Mouse (Mus musculus): ENCODE data around the gene Abcb8. TPM values are rescaled to one million over a fixed set of nuclear protein-coding genes. Genes with fewer than 3 reads are reported as not detected.

Gene Abcb8
- polyA plus RNA-seq, 2 experiments from 2014 or later = 16.1 to 44.6 TPM

- ATAC-seq = no peak
Measured at GRCm38 (mm10) chr5:24369767-24370166, 23.7 kb upstream of the Abcb8 start.

- ATAC-seq = no peak
Measured at GRCm38 (mm10) chr5:24373807-24374206, 19.7 kb upstream of the Abcb8 start.

- no peak for ATAC-seq
Measured at GRCm38 (mm10) chr5:24374216-24374615, 19.2 kb upstream of the Abcb8 start.

- ATAC-seq = no peak
Measured at GRCm38 (mm10) chr5:24374666-24375328, 18.7 kb upstream of the Abcb8 start.

GRCm38 (mm10) chr5:24378700-24379099, 14.8 kb upstream of the Abcb8 start:
- no peak for ATAC-seq

GRCm38 (mm10) chr5:24379501-24379900, 14.0 kb upstream of the Abcb8 start:
- no peak for ATAC-seq

- ATAC-seq = no peak
Measured at GRCm38 (mm10) chr5:24380499-24380898, 13.0 kb upstream of the Abcb8 start.

GRCm38 (mm10) chr5:24381486-24381885, 12.0 kb upstream of the Abcb8 start:
- no peak for ATAC-seq

- ATAC-seq = no peak
Measured at GRCm38 (mm10) chr5:24381988-24382387, 11.5 kb upstream of the Abcb8 start.

DNA sequence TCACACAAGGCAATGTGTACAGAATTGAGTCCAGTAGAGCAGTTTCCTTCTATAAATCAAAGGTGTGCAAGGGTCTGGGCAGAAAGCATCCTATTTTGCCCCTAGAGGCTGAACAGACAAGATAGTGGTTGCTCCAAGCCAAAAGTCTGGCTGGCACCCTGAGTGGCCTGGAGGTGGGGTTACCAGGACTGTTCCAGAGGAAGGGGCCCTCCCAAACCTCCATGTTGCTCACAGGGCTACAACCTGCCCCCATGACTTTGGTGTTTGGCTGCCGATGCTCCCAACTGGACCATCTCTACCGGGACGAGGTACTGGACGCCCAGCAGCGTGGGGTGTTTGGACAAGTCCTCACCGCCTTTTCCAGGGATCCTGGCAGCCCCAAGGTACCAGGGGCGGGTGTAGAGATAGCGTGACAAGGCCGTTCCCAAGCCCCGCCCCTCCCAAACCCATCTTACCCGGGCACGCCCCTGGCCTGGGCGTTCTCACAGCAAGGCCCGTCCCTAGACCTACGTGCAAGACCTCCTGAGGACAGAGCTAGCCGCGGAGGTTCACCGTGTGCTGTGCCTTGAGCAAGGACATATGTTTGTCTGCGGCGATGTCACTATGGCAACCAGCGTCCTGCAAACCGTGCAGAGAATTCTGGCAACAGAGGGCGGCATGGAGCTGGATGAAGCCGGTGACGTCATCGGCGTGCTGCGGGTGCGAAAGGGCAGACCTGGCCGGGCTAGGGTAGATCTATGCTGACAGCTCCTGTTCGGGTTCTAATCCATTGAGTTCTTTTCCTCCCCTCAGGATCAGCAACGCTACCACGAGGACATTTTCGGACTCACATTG, 10.2 kb upstream of the Abcb8 start:
- peak; percentile 85 for ATAC-seq

- peak; percentile 43 for ATAC-seq
Measured at GRCm38 (mm10) chr5:24384407-24384806, 9.1 kb upstream of the Abcb8 start.

GRCm38 (mm10) chr5:24385374-24385773, 8.1 kb upstream of the Abcb8 start:
- ATAC-seq = no peak

- no peak for ATAC-seq
Measured at GRCm38 (mm10) chr5:24385887-24386550, 7.4 kb upstream of the Abcb8 start.

GRCm38 (mm10) chr5:24387264-24388241, 5.9 kb upstream of the Abcb8 start:
- peak; percentile 19 for ATAC-seq

DNA sequence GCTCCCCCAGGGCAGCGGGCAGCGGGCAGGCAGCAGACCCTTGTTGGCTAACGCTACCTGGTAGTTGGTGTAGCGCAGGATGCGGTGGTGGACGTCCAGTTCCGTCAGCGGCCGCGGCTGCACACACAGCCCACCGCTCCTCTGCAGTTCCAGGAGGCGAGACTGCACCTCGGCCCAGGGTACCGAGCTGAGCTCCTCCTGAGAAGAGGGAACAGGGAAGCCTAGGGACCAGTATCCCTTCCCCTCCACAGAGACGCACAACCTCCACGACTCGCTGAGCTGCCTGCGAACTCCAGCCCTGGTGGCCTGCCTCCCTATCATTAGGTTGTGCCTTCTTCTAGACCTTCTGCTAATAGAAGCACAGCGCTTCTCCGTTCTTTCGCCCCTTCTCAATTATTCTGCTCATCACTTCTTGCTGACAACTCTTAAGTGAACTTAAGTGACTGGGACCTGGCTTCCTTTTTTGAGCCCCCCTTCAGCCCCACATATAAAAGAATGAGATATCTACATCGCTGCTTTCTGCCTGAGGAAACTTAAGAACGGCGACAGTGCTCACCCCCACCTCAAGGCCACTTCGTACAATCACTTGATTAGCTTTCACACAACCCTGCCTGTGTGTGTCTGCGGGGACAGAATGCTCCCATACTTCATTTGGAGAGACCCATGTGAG, 5.1 kb upstream of the Abcb8 start:
- ATAC-seq = no peak

DNA sequence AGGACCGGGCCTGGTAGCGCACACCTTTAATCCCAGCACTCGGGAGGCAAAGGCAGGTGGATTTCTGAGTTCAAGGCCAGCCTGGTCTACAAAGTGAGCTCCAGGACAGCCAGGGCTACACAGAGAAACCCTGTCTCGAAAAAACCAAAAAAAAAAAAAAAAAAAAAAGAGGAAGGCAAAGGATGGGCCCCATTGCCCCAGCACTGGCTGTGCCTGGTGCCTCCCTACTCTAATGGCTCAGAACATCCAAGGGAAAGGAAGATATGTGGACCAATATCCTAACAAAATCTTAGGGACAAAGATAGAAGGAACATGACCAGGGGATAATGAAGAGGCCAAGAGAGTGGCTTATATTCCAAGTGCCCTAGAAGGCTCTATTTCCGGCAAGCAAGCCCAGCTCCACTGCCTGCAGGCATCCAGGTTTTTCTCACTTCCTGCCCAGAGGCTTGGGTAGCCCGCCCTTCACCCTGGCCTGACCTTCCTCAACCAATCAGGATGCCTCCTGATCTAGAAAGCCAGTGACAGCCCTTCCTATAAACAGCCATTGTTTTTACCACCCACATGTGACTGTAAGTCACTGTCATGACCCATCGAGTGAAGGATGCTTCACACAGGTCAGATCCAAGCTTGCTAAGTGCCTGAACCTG, 4.3 kb upstream of the Abcb8 start:
- ATAC-seq = peak; percentile 41

- ATAC-seq = no peak
Measured at GRCm38 (mm10) chr5:24389658-24390020, 3.8 kb upstream of the Abcb8 start.

GRCm38 (mm10) chr5:24391864-24392263, 1.6 kb upstream of the Abcb8 start, which contains the start of gene Atg9b:
Gene Atg9b (minus strand): TSS chr5:24392143.
- ATAC-seq = no peak

DNA sequence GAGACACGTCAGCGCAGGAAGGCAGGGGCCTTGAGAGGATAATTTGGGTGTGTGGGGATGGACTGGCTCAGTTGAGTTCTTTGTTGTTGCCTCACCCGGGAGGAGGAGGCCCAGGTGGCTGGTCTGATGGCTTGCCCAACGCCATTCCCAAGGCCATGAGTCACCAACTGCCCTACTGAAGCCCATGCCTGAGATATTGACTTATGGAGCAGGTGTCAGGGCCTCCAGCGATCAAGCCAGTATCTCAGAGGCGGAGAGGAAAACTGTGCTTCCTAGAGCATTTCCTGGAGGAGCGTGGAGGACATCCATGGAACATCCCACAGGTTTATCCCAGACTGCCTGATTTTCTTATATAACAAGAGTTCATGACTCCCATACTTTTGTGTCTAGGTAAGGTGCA, 739 bp upstream of the Abcb8 start:
- no peak for ATAC-seq

GRCm38 (mm10) chr5:24394165-24394894, 867 bp downstream of the Abcb8 start:
- ATAC-seq = peak; percentile 88
